Mouse (Mus musculus) forebrain, embryonic 10.5 days (tissue): Measurements from ENCODE around the gene Cntln. TPM values are rescaled to one million over a fixed set of nuclear protein-coding genes. Genes with fewer than 3 reads are reported as not detected.

ENCODE experiments used
- DNase-seq: peaks from one replicate; pipeline ENCODE4 v3.0.0-alpha.2; 2017; ENCODE audit warnings: low spot score; ENCODE audit errors: extremely low spot score
- H3K27ac ChIP-seq: fragments of 300-500 bp; sonication (generic); 2 replicates; pipeline ENCODE4 v1.5.1; 2016; ENCODE audit warnings: mild to moderate bottlenecking
- H3K27me3 ChIP-seq: fragments of 300-500 bp; sonication (generic); 2 replicates; pipeline ENCODE4 v1.6.1; 2016; ENCODE audit warnings: mild to moderate bottlenecking; ENCODE audit not compliant: poor library complexity, severe bottlenecking
- H3K36me3 ChIP-seq: fragments of 300-500 bp; sonication (generic); replicated peaks from 2 replicates; pipeline ENCODE4 v1.6.1; 2016; ENCODE audit warnings: mild to moderate bottlenecking, moderate library complexity
- H3K4me1 ChIP-seq: fragments of 300-500 bp; sonication (generic); 2 replicates; pipeline ENCODE4 v1.6.1; 2016
- H3K4me3 ChIP-seq: fragments of 300-500 bp; sonication (generic); 2 replicates; pipeline ENCODE4 v1.5.1; 2016; ENCODE audit warnings: mild to moderate bottlenecking, moderate library complexity
- H3K9me3 ChIP-seq: fragments of 300-500 bp; sonication (generic); 2 replicates; pipeline ENCODE4 v1.6.1; 2016; ENCODE audit warnings: mild to moderate bottlenecking, moderate library complexity
- WGBS: fragments of 180-500 bp; shearing (Covaris S2); methylation state at CpG from one replicate; pipeline ENCODE4 v1.1.7; 2016; 5-methylcytosine and 5-hydroxymethylcytosine counted together
- polyA plus RNA-seq: library from polyadenylated mRNA; unstranded; fragments of >200 nt; fragmentation: Nextera tagmentation; extraction: Ambion mirVana; gene quantifications from 2 replicates; pipeline ENCODE4 v1.2.1, GENCODE M21; 2016

Cntln gene
- polyA plus RNA-seq, 1 experiment from 2014 or later: 5.9 TPM

GRCm38 (mm10) chr4:85175466-85175865 lies 291.4 kb downstream of the Cntln start:
- Histone ChIP-seq H3K4me1 (no peaks in the 10 kb centered on the region), H3K9me3 (no peaks in the 10 kb centered on the region), H3K36me3 (no peaks in the 10 kb centered on the region), H3K27me3 (no peaks in the 10 kb centered on the region), H3K4me3 (no peak overlapping the region), H3K27ac (no peak overlapping the region)
- 89% methylated on average over 4 of the region's 4 CpGs for WGBS
- no peak for DNase-seq

GRCm38 (mm10) chr4:85178394-85179051 lies 294.4 kb downstream of the Cntln start:
- Histone ChIP-seq H3K9me3 (no peaks in the 10 kb centered on the region), H3K4me1 (no peaks in the 10 kb centered on the region), H3K27me3 (no peaks in the 10 kb centered on the region), H3K4me3 (no peak overlapping the region), H3K27ac (no peak overlapping the region), H3K36me3 (no peaks in the 10 kb centered on the region)
- WGBS: 93% methylated on average over 9 of the region's 9 CpGs
- DNase-seq: no peak

Other genes with a start within 250 kb of the Cntln start
- gene Bnc2, start 209.0 kb upstream of the Cntln start, polyA plus RNA-seq: 4.2 and 4.7 TPM in 2 replicates